Mouse (Mus musculus) liver, embryonic 16.5 days (tissue): ENCODE data around the gene Cav2. TPM values are rescaled to one million over a fixed set of nuclear protein-coding genes. Genes with fewer than 3 reads are reported as not detected.
A peak's percentile ranks its signal among the peaks of the same experiment; 100 is the strongest.

Source experiments
- ATAC-seq: fragments of 200-750 bp; cut with Nextera tagmentation; 2 replicates; pipeline ENCODE4 v1.8.0; 2017; ENCODE audit warnings: low read depth, mild to moderate bottlenecking, moderate number of reproducible peaks, moderate library complexity
- H3K27ac ChIP-seq: fragments of 300-500 bp; sonication (generic); 2 replicates; pipeline ENCODE4 v1.5.1; 2014; ENCODE audit warnings: mild to moderate bottlenecking, low read length
- H3K27me3 ChIP-seq: fragments of 300-500 bp; sonication (generic); 2 replicates; pipeline ENCODE4 v1.6.1; 2014; ENCODE audit warnings: low read depth, low read length, mixed read lengths; ENCODE audit not compliant: control insufficient read depth, insufficient read depth
- H3K36me3 ChIP-seq: fragments of 300-500 bp; sonication (generic); 2 replicates; pipeline ENCODE4 v1.6.1; 2014; ENCODE audit warnings: mild to moderate bottlenecking; ENCODE audit not compliant: control insufficient read depth, insufficient read depth
- H3K4me1 ChIP-seq: fragments of 300-500 bp; sonication (generic); 2 replicates; pipeline ENCODE4 v1.6.1; 2014; ENCODE audit warnings: low read depth, low read length, mixed read lengths; ENCODE audit not compliant: control insufficient read depth
- H3K4me2 ChIP-seq: fragments of 300-500 bp; sonication (generic); 2 replicates; pipeline ENCODE4 v1.6.1; 2014; ENCODE audit warnings: low read depth, low read length, mixed read lengths
- H3K4me3 ChIP-seq: fragments of 300-500 bp; sonication (generic); 2 replicates; pipeline ENCODE4 v1.5.1; 2014; ENCODE audit warnings: low read depth, mild to moderate bottlenecking, low read length
- H3K9ac ChIP-seq: fragments of 300-500 bp; sonication (generic); 2 replicates; pipeline ENCODE4 v1.6.1; 2014; ENCODE audit warnings: low read depth, low read length
- H3K9me3 ChIP-seq: fragments of 300-500 bp; sonication (generic); replicated peaks from 2 replicates; pipeline ENCODE4 v1.6.1; 2016; ENCODE audit warnings: low read length; ENCODE audit not compliant: control insufficient read depth
- WGBS: fragments of 180-500 bp; shearing (Covaris S2); extraction: QIAGEN DNeasy Blood & Tissue Kit; methylation state at CpG from one replicate; pipeline ENCODE4 v1.1.7; 2014; ENCODE audit not compliant: insufficient replicate concordance; 5-methylcytosine and 5-hydroxymethylcytosine counted together
- polyA plus RNA-seq: library from polyadenylated mRNA; unstranded; fragments of >200 nt; fragmentation: Nextera tagmentation; extraction: Ambion mirVana; gene quantifications from 2 replicates; pipeline ENCODE4 v1.2.1, GENCODE M21; 2015

Gene Cav2
- polyA plus RNA-seq, 1 experiment from 2014 or later = 3.0 TPM

DNA sequence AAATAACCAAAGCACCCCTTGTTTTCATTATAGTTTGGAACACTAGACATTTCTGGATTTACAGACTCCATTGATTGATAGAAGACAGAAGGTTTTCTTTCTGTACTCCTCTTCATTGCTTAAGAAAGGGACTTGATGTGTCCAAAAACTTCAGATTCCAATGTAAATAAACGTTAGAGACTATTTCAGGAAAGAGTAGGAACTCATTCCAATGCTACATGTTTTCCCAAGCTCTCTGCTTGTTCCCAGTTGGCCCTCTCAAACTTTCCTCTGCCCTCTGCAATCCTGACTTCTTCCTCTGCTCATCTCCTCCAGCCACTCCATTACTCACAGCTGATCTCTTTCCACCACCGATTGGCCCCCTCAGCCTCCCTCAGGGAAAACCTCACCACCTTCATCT lies 18.2 kb upstream of the Cav2 start:
- 38% methylated on average over 2 of the region's 2 CpGs for WGBS
- Histone ChIP-seq H3K27me3 (no peaks in the 10 kb centered on the region), H3K27ac (no peak overlapping the region), H3K36me3 (no peaks in the 10 kb centered on the region), H3K9ac (no peak overlapping the region), H3K4me3 (no peak overlapping the region), H3K4me2 (no peak overlapping the region), H3K4me1 (no peaks in the 10 kb centered on the region), H3K9me3 (no peaks in the 10 kb centered on the region)
- no peak for ATAC-seq

DNA sequence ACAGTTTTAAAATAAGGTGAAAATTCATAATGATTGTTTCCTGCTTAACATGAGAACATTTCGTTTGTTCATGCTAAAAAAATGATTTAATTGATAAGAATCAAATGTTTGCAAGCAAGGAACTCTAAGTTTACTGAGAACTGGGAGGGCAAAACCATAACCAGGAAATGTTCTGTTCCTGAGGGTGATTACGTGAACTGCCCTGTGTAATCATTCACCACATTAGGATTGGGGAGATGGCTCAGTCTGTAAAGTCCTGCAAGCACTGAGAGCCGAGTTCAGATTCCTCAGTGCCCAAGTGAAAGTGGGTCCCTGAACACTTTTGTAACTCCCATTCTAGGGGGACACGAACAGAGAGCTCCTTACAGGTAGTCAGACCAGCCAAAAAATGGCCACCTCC lies 15.9 kb upstream of the Cav2 start:
- Histone ChIP-seq H3K4me3 (no peak overlapping the region), H3K4me1 (no peaks in the 10 kb centered on the region), H3K27ac (no peak overlapping the region), H3K36me3 (no peaks in the 10 kb centered on the region), H3K9me3 (no peaks in the 10 kb centered on the region), H3K4me2 (no peak overlapping the region), H3K27me3 (no peaks in the 10 kb centered on the region), H3K9ac (no peak overlapping the region)
- WGBS = 30% methylated on average over 4 of the region's 4 CpGs
- ATAC-seq = no peak

DNA sequence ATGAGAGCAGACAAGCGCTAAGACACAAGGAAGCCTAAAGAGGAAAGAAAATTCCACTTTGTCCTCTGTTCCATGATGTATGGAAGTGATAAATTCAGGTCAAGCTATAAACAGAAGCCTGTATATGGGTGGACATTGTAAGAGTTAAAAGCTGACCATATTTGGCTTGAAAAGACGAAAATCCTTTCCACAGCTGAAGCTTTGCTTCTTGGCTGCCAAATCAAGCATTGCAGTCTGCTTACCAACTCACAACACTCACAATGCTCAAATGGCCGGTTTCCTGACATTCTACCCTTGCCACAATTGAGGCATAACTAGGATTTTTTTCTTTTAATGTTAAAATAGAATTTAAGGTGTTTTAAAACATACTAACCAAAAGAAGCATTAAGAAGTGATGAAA lies 14.5 kb upstream of the Cav2 start:
- Histone ChIP-seq H3K9me3 (no peaks in the 10 kb centered on the region), H3K4me3 (no peak overlapping the region), H3K27ac (no peak overlapping the region), H3K27me3 (no peaks in the 10 kb centered on the region), H3K4me2 (no peak overlapping the region), H3K36me3 (no peaks in the 10 kb centered on the region), H3K4me1 (no peaks in the 10 kb centered on the region), H3K9ac (no peak overlapping the region)
- no peak for ATAC-seq
- 51% methylated on average over 3 of the region's 3 CpGs for WGBS

DNA sequence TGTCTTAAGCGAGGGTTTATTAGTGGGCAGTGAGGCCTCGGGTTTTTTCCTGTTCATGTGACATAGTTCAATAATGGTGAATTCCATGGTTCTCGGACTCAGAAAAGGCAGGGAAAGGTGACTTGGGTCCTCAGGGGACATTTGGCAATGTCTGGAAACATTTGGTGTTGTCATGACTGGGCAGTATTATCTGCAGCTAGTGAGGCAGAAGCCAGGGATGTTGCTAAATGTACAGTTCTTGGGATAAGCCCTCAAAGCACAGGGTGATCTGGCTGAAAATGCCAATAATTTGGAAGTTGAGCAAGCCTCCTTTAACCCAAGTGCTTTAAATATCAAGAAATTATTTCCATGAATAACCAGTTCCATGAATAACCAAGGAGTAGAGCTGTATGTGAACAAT lies 2.6 kb upstream of the Cav2 start:
- 58% methylated on average over 3 of the region's 3 CpGs for WGBS
- Histone ChIP-seq H3K9ac (no peak overlapping the region), H3K4me1 (no peaks in the 10 kb centered on the region; the same call in 1 of the 2 replicates), H3K9me3 (no peaks in the 10 kb centered on the region), H3K36me3 (no peaks in the 10 kb centered on the region), H3K27ac (no peak overlapping the region), H3K4me2 (no peak overlapping the region), H3K27me3 (no peaks in the 10 kb centered on the region; the same call in 1 of the 2 replicates), H3K4me3 (no peak overlapping the region)
- no peak for ATAC-seq

DNA sequence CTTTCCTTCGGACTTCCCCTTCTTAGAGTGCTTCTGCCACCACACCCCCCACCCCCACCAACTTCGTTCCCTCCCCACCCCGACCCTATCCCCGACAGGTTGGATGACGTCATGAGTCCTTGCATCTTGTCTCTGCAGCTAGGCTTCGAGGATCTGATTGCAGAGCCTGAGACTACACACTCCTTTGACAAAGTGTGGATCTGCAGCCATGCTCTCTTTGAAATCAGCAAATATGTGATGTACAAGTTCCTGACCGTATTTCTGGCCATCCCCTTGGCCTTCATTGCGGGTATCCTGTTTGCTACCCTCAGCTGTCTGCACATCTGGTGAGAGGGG lies 740 bp downstream of the Cav2 start:
- no peaks in the 10 kb centered on the region; the same call in 1 of the 2 replicates for H3K4me1 ChIP-seq
- ATAC-seq = no peak
- H3K9me3 ChIP-seq = no peaks in the 10 kb centered on the region
- no peaks in the 10 kb centered on the region; the same call in 1 of the 2 replicates for H3K27me3 ChIP-seq
- peak overlapping the region; percentile 58 for H3K4me3 ChIP-seq
- WGBS = 7% methylated on average over 8 of the region's 8 CpGs
- no peaks in the 10 kb centered on the region for H3K36me3 ChIP-seq
- peak overlapping the region; percentile 68 for H3K4me2 ChIP-seq
- H3K9ac ChIP-seq = no peak overlapping the region
- H3K27ac ChIP-seq = no peak overlapping the region

DNA sequence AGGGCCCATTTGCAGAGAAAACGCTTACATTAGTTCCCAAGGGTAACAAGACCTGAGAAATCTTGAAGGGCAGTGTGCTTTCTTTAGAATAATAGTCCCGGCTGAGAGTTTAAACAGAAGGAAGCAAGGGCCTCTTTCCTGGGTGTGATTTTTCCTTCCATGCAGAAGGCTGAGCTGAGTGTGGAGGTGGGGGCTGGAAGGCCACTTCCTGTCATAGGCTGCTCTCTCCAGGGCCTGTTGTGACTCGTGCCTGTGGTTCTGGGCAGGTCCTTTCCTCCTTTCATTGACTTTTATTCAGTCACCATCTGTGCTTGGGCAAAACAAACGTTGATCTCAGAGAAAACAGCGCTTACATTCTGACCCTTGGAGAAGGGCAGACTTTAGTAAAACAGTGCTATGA lies 1.2 kb downstream of the Cav2 start:
- H3K4me1 ChIP-seq = no peaks in the 10 kb centered on the region; the same call in 1 of the 2 replicates
- H3K9ac ChIP-seq = no peak overlapping the region
- ATAC-seq = 0 out of 2 replicates have a peak, but pooled peaks have one; percentile 41
- no peak overlapping the region for H3K27ac ChIP-seq
- no peak overlapping the region for H3K4me3 ChIP-seq
- 0 out of 2 replicates have a peak overlapping the region, but pooled peaks have one; percentile 68 for H3K4me2 ChIP-seq
- WGBS = 20% methylated on average over 5 of the region's 5 CpGs
- no peaks in the 10 kb centered on the region for H3K9me3 ChIP-seq
- H3K27me3 ChIP-seq = no peaks in the 10 kb centered on the region; the same call in 1 of the 2 replicates
- H3K36me3 ChIP-seq = no peaks in the 10 kb centered on the region

DNA sequence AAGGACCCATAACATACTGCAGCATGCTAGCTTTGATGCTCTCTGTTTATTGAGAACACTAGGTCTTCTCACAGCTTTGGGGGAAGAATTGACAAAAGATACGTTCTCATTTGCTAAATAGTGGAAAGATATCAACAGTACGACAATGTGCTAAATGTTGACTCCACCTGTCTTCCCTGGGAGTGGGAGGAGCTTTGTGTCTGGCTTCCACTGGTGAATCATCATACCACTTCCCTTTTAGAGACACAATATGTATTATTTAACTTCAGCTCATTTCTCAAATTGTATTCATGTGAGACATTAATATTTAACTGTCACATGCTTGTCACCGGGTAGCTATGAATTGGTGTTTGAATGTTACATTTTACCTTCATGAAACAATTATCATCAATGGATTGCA lies 2.8 kb downstream of the Cav2 start:
- 34% methylated on average over 3 of the region's 3 CpGs for WGBS

DNA sequence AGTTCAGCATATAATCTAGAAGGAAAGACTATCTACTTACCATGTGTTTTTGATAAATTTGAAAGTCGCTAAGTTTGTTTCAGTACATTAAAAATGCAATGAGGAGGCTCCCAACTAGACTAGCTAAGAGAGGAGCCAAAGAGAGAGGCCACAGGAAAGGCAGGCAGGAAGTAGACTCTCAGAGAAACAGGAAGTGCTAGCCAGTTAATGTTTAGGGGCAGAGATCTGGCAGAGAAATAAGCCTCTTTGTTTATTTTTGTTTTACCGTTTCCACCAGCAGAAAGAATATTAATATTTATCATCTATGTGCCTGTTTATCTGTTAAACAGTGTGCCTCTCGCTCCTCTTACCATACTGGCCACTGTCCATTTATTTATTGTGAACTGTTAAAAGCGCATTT lies 5.4 kb downstream of the Cav2 start:
- Histone ChIP-seq H3K4me2 (no peak overlapping the region), H3K27me3 (no peaks in the 10 kb centered on the region)

More for the DNA sequence above, 2.8 kb downstream of the Cav2 start:
- H3K27me3 ChIP-seq = no peaks in the 10 kb centered on the region; the same call in 1 of the 2 replicates
- H3K36me3 ChIP-seq = no peaks in the 10 kb centered on the region
- no peak overlapping the region for H3K4me2 ChIP-seq
- H3K27ac ChIP-seq = no peak overlapping the region
- no peak overlapping the region for H3K9ac ChIP-seq
- H3K4me1 ChIP-seq = no peaks in the 10 kb centered on the region; the same call in 1 of the 2 replicates
- H3K4me3 ChIP-seq = no peak overlapping the region
- no peaks in the 10 kb centered on the region for H3K9me3 ChIP-seq
- ATAC-seq = no peak

DNA sequence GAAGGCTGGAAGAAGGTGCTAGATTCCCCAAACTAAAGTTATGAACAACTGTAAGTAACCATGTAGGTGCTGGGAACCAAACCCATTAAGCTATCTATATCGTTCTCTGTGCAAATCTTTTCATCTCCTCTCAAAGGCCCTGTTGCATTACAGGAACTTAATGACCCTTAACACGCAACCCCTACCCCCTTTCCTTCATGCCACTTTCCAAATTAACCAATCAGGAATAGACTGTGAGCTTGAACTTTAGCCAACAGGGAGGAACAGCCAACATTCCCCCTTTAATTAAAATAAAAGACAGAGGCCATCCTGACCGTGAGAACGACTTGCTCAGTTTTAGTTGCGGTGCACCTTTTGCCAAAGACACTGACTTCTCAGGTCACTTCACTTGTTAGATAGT lies 14.1 kb downstream of the Cav2 start:
- Histone ChIP-seq H3K9ac (no peak overlapping the region), H3K4me1 (no peaks in the 10 kb centered on the region), H3K36me3 (no peaks in the 10 kb centered on the region), H3K4me3 (no peak overlapping the region), H3K27me3 (no peaks in the 10 kb centered on the region), H3K9me3 (no peaks in the 10 kb centered on the region), H3K27ac (no peak overlapping the region), H3K4me2 (no peak overlapping the region)
- 74% methylated on average over 5 of the region's 5 CpGs for WGBS
- no peak for ATAC-seq

More for the DNA sequence above, 5.4 kb downstream of the Cav2 start:
- Histone ChIP-seq H3K9ac (no peak overlapping the region), H3K4me3 (no peak overlapping the region), H3K36me3 (no peaks in the 10 kb centered on the region), H3K27ac (no peak overlapping the region), H3K4me1 (no peaks in the 10 kb centered on the region; the same call in 1 of the 2 replicates), H3K9me3 (no peaks in the 10 kb centered on the region)
- ATAC-seq = no peak
- 36% methylated on average over 4 of the region's 4 CpGs for WGBS
